Mouse (Mus musculus): ENCODE measurements at regions not wholly inside any gene's neighbourhood (a gene's known extent, or its start where the extent isn't known, plus 50 kb on each side); places are given as distances from the start of the nearest gene placed in this dataset.
A peak's percentile ranks its signal among the peaks of the same experiment; 100 is the strongest.

DNA sequence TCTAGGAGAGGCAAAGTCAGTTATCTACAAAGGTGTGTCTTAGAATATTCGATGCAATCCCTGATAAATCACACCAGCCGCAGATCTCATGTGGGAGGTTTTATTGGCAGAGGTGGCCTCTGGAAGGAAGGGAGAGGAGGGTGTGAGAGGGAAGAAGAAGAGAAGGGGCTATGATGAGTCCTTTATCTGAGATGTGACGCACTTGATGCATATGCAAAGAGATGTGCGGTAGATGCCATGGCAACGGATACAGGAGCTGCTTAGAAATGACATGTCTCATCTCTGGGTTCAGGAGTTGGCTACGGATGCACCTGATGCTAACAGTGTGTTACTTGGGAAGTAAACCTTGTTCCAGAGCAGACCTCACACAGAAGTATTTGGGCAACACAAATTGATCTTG lies 718.6 kb upstream of the Gm21961 start:
- peak; percentile 39 for DNase-seq (ENCODE audit: low read depth, low spot score)

DNA sequence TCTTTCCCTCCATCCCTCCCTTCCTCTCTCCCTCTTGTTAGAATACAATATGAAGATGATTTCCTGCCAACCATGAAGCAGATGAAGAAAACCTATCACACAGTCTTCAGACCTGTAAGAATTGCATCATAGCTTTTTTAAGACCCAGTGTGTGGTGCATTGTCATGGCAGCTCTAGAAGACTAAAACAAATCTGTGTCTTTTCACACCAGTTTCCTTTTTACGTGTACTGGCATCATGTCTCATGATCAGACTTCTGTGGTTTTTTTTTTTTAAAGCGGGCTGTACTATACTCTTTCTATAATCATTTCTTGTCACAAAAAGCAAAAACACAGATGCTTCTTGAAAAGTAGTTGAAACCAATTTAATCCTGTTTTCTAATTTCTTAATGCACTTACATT lies 716.6 kb upstream of the Gm21961 start:
- peak; percentile 39 for DNase-seq (ENCODE audit: low read depth, low spot score)

DNA sequence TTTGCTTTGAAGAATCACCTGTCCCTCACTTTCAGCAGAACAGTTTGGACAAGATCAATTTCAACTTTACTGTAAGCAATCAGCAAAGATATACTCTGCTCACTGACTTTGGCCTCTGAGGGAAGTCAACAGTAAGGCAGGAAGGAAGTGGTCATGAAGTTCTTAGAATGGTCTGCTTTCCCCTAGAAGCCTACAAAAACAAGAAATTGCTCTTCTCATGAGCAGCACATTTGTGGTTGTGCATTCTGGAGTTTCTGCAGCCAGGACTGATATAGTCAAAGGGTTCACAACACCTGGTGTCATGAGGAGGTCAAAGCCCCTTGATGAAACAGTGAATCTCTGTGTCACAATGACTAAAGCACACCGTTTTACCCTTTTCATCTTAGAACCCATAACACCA lies 712.4 kb upstream of the Gm21961 start:
- DNase-seq (ENCODE audit: low read depth, low spot score) = no peak

DNA sequence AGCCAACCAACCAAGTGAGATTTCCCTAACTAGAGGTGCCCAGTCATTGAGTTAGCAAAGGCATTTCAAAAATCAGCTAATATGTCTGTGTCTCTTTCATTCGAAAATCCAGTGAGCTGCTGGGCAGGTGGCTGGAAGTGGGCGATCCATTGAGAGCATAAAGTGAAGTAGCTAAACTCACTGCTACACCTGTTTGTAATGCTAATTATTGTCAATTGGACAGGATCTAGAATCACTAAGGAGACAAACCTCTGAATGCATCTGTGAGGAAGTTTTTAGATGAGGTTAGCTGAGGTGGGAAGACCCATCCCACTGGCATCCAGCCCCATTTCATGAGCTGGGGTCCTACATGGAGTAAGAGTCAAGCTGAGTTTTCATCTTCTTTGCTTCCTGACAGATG lies 711.6 kb upstream of the Gm21961 start:
- DNase-seq (ENCODE audit: low read depth, low spot score) = no peak

DNA sequence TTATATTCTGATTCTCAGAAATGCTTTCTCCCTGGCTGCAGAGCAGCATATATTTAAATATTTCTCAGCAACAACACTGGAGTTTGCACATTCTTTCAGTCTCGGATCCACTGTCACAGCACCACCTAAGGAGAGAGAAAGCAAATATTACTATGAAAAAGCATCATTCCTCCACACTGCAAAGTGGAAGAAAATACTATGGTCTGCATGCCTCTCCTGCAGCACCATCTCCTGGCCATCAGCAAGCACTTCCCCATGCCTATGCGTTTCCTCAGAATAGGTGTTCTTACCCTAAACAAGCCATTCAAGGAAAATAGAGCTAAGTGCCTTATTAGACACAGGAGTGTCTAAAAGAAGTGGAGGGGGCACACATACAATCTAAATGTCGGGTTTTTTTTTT lies 688.9 kb upstream of the Gm21961 start:
- DNase-seq (ENCODE audit: low read depth, low spot score) = peak; percentile 78

DNA sequence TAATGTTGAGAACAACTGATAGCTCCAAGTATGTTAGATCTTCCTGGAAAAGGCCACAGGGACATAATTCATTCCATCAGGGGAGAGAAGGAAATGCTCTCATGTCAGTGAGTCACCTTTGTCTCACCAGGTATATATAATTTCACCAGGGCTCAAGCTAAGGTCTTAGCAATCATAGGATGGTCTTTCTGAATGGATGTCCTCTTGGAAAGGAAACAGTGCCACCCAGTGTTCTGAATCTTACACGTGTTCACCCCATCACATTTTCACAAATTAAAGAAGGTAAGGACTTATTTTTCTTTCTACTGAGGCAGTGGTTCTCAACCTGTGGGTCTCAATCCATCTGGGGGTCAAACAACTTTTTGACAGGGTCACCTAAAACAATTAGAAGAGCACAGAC lies 686.8 kb upstream of the Gm21961 start:
- peak; percentile 36 for DNase-seq (ENCODE audit: low read depth, low spot score)

DNA sequence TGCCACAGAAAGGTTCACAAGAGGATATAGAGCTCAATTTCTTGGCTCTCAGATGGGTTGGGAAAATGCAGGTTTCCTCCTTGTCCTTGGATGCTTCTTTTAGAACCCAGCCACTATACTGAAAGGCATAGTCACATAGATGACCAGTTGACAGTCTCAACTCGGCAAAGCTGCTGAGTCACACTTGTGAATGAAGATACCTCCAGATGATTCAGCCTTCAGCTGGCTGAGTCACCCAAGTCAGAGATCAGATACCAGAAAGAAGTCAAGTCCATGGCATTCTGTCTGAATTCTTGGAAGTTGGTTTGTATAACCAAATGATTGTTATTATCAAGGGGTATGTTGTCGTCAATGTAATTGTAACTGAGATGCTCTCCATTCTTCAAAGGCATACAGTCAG lies 683.9 kb upstream of the Gm21961 start:
- DNase-seq (ENCODE audit: low read depth, low spot score) = no peak

All from telencephalon, adult 2 months (tissue).